Mouse (Mus musculus): Measurements from ENCODE around the gene Plpp2.

The Plpp2 gene

GRCm38 (mm10) chr10:79533126-79533911 lies at the start of gene Plpp2:
Plpp2 (minus strand) TSS chr10:79533796.
- DNase-seq = peak; percentile 90 to 91

- no peak for DNase-seq
Observed at GRCm38 (mm10) chr10:79581501-79581900, 47.9 kb upstream of the Plpp2 start.

- no peak for DNase-seq
Observed at GRCm38 (mm10) chr10:79580811-79581210, 47.2 kb upstream of the Plpp2 start.

DNA sequence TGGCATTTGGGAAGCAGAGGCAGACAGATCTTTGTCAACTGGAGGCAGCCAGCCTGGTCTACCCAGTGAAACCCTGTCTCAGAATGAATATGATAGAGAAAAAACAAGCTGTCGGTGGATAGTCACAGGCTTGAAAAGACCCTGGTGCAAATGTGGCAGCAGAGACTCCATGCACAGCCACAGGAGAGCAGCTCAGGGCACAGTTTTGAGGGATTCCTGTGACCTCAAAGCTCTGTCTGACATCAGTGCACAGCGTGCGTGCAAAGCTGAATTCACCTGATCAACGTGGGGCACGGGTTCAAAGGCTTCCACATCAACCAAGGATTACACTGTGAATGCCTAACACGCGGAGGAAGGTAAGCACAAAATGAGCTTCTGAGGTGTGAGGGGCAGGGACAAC lies 46.8 kb upstream of the Plpp2 start:
- no peak for DNase-seq

DNA sequence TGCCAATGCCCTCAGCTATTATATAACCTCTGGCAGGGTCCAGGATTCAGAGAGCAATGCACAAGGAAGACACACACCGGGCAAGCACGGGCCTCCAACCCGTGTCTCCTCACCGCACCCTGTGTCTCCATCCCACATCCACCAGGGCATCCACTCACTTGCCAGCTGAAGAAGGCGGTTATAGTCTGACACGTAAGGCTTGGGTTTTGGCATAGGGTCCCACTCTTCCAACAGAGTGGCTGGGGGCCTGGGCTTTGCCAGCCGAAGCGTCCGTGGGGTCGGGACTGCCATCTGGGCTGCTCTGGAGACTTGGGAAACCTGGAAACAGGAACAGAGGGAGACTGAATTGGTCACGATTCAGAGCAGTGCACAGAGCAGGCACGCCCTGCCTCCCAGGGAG lies 46.2 kb upstream of the Plpp2 start:
- DNase-seq = no peak

GRCm38 (mm10) chr10:79578891-79579290 lies 45.3 kb upstream of the Plpp2 start:
- no peak for DNase-seq

DNA sequence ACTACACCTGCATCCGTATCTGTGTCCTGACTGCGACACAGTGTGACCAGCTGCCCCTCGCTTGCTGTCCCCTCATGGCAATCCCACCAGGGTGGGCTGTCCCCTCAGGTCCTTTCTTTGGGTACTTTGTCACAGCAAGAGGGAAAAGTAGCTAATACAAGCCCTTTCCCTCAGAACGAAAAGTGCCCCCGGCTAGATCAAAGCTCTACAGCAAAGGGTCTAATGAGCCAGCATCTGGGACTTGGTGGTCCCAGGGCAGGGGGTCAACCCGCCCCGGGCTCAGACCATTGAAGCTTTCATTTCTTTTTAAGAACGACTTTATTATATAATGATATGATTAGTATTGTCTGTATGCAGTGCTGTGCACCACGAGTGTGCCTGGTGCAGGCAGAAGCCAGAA lies 44.7 kb upstream of the Plpp2 start:
- DNase-seq = no peak

GRCm38 (mm10) chr10:79577376-79577775 lies 43.8 kb upstream of the Plpp2 start:
- no peak for DNase-seq

- no peak for DNase-seq
Observed at GRCm38 (mm10) chr10:79575754-79576153, 42.2 kb upstream of the Plpp2 start.

- DNase-seq = no peak
Observed at GRCm38 (mm10) chr10:79574796-79575195, 41.2 kb upstream of the Plpp2 start.

- DNase-seq = no peak
Observed at GRCm38 (mm10) chr10:79574350-79574749, 40.8 kb upstream of the Plpp2 start.

GRCm38 (mm10) chr10:79573611-79574010 lies 40.0 kb upstream of the Plpp2 start:
- DNase-seq = no peak

DNA sequence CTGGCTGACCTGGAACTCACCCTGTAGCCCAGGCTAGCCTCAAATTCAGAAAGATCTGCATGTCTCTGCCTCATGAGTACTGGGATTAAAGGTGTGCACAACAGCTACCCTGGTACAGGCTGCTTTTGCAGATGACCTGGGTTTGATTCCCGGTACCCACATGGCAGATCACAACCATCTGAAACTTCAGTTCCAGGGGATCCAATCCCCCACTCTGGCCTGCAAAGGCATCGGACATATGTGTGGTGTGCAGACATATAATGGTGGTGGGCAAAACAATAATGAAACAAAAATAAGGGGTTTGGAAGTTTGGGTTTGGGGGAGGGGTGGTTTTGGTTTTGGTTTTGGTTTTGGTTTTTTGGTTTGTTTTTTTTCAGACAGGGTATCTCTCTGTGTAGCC lies 37.7 kb upstream of the Plpp2 start:
- no peak for DNase-seq

DNA sequence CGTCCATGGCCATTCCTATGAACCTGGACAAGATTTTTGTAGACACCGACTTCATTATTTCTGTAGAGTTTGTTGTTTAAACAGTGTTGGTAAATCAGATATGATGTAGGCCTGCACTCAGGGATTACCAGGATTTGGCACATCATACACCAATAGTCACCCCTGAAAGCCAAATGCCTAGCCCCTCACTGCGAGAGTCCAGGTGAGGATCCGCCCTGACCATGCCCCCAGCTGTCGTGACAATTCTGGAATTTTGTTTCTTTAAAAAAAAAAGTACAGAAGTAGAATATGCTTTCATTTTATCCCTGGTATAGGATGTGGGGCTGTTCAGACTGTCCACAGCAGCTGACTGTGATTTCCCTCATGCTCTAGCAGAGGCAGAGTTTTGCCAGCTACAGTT lies 36.3 kb upstream of the Plpp2 start:
- DNase-seq = no peak

DNA sequence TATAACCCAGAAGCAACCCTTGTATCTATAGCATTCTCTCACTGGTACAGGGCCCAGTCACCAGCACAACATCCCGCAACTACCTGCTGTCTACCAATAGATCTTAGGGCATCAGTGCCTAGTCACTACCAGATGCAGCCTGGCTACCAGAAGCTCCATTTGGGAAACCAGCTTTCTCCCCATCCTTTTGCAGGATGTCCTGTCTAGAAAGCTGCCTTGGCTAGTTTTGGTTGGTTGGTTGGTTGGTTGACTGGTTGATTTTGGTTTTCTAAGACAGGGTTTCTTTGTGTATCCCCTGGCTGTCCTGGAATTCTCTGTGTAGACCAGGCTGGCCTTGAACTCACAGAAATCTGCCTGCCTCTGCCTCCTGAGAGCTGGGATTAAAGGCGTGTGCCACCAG lies 26.1 kb upstream of the Plpp2 start:
- DNase-seq = no peak

- DNase-seq = peak in 1 of 2 experiments; percentile 0
Observed at GRCm38 (mm10) chr10:79557496-79557895, 23.9 kb upstream of the Plpp2 start.

- peak in 1 of 2 experiments; percentile 2 for DNase-seq
Observed at GRCm38 (mm10) chr10:79556951-79557350, 23.4 kb upstream of the Plpp2 start.

DNA sequence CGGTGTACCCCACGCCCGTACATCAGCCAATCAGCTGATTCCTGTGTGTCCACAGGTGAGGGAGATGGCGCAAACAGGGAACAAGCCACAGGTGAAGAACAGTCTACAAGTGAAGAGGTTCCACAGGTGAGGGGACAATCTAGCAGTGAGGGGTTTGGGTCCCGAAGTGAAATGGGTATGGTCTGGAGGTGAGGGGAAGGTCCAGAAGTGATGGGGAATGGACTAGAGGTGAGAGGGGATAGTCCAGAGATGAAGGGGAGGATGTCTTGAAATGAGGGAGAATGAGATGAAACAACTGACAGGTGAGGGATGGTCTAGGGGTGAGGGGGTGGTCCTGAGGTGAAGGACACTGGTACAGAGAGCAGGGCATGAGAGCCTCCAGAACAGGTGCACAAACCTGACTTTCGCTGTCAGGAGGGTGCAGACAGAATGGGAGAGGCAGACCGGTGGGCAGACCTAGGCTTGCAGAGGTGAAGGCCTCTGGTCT lies 21.7 kb upstream of the Plpp2 start:
- peak in 1 of 2 experiments; percentile 2 for DNase-seq

DNA sequence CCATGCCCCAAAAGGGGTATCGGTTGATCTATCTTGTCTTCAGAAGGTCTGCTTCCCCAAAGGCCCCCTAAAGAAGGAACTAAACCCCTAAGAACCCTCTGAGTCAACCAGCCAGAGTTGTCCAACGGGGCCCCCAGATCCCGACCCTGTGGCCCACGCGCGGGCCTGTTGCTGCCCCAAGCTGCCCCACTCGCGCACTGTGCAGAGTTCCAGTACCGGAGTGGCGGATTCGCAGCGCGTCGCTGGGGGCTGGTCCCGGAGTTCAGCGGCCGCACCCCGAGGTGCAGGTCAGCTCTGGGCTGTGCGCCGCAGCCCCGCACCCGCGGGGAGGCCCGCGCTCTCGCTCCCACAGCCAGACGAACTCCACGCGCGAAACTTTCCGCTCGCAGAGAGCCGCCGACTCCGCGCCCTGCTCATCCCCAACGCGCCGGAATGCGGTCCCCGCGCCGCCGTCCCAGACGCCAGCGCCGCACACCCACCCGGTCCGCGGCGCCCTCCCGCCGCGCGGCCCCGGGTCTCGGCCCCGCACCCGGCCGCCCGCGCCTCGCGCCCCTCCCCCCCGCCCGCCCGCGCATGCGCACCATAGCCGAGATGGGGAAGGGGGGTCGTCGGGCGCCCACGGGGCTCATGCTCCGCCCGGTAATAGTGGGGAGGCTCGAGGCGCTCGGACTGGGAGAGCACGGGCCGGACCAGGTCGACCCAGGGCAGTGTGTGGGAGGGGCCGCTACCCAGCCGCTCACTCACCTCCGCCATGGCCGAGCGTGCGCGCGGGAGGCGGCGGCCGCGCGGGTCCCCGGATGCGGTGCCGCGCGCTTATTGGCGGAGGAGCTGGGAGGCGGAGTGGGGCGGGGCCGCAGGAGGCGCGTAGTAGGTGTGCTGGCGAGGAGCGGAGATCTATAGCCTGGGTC lies 21.0 kb upstream of the Plpp2 start, which contains the start of gene Mier2:
Gene Mier2, minus strand, starts transcription at position 870 of the 908 bp plus-strand sequence.
- peak; percentile 78 to 79 for DNase-seq

- DNase-seq = peak in 1 of 2 experiments; percentile 3
Observed at GRCm38 (mm10) chr10:79553691-79554090, 20.1 kb upstream of the Plpp2 start.

GRCm38 (mm10) chr10:79553176-79553575 lies 19.6 kb upstream of the Plpp2 start:
- DNase-seq = no peak

DNA sequence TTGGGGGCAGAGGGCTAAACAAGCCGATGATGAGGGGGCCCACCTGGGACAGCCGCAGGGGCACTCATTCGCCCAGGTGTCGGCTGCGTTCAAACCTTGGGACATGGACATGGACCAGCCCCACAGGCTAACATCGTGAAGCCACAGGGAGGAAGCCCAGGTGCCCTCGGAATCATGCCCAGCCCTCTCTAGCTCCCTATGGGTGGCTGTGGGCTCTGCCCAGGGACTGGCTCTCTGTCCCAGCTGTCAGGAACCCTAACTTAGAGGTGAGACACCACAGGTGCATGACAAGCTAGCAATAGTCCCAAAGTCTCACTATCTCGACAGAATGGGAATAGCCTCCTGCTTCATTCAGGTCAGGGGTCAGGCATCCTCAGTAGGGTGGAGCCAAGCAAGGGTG lies 18.9 kb upstream of the Plpp2 start:
- DNase-seq = peak in 1 of 2 experiments; percentile 1

DNA sequence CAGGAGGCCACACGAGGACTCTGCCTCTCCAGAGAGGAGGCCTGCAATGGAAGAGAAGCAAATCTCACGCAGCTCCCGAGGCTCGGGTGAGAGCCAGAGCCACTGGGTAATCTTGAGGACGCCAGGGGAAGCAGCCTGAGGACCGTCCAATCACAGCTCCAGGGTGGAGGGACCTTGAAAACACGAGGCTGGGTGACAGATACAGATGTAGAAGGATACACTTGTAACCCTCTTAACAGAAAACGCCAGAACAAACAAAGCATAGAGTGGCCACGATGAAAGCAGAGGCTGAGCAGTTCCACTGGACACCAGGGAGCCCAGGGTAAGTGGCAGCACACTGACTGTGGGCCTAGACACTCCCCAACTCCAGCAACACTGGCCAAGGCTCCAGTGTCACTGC lies 16.8 kb upstream of the Plpp2 start:
- peak in 1 of 2 experiments; percentile 2 for DNase-seq
